Mouse (Mus musculus) monocyte, adult 5-6 weeks (primary cell): ENCODE measurements around the gene Depdc5. TPM values are rescaled to one million over a fixed set of nuclear protein-coding genes. Genes with fewer than 3 reads are reported as not detected.

Source experiments
- ATAC-seq: fragments of 153-309, 156-312 bp; replicated peaks from 2 replicates; pipeline ENCODE4 v1.8.0; 2017; ENCODE audit warnings: mild to moderate bottlenecking; ENCODE audit not compliant: low TSS enrichment, insufficient number of reproducible peaks, severe bottlenecking, poor library complexity, low FRiP score
- total RNA-seq: library from RNA; stranded (forward); fragments of 200-1000, 200-491, 200-594 nt; gene quantifications from 3 replicates; pipeline ENCODE4 v1.2.3, GENCODE M21; 2017

Depdc5 gene
- total RNA-seq, 1 experiment from 2014 or later: 49.2 TPM

DNA sequence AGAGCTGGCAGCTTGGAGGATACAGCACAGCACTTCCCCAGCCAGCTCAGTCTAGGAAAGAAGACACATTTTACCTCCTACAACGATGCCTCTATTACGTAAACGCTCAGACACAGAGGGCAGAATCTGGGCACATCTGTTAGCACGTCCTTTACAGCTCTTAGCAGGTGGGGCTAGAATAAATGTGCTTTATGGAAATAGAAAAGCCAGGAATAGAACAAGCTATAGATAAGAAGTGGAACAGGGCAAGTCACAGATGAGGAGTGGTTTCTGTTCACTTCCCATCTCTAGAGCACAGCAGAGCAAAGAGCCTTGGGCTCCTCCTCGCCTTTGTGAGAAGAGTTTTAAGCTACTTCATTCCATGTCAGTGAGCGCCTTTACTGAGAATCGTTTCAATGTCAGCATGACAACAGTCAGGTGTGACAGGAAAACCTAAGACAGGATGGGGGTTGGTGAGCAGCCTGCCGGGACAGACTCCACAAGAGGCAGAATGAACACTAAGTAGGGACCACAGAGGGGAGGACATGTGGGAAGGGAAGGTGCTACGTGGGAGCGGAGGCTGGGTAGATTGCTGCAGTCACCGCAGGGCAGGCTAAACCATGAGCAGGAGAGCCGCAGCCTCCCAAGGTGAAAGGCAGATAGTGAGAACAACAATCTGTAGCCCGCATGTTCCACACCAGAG, 126.6 kb downstream of the Depdc5 start:
- no peak for ATAC-seq

GRCm38 (mm10) chr5:32991152-32991551, 127.7 kb downstream of the Depdc5 start:
- ATAC-seq: no peak

- no peak for ATAC-seq
These were observed 131.0 kb downstream of the Depdc5 start for GRCm38 (mm10) chr5:32994471-32994870.

DNA sequence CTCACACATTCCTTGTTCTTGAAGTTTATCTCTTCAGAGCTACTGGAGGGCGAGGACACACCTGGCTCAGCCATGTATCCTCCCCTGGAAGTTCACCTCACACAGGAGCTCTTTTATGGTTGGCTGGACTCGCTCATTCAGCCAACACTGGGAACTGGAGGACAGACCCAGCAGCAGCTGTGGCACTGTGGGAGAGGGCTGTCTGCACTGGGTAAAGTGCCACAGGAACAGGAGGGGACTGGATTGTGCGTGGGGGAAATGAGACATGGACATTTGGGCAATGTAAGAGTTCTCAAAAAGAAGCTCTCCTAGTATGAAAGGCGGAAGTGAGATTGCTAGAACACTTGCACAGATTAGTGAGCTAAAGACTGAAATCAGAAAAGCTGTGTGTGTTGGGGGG, 132.3 kb downstream of the Depdc5 start:
- no peak for ATAC-seq

- ATAC-seq: no peak
These were observed 133.1 kb downstream of the Depdc5 start for GRCm38 (mm10) chr5:32996560-32996959.

GRCm38 (mm10) chr5:32997686-32998085, 134.2 kb downstream of the Depdc5 start:
- peak; percentile 98 for ATAC-seq

GRCm38 (mm10) chr5:32998783-32999182, 135.3 kb downstream of the Depdc5 start:
- no peak for ATAC-seq

DNA sequence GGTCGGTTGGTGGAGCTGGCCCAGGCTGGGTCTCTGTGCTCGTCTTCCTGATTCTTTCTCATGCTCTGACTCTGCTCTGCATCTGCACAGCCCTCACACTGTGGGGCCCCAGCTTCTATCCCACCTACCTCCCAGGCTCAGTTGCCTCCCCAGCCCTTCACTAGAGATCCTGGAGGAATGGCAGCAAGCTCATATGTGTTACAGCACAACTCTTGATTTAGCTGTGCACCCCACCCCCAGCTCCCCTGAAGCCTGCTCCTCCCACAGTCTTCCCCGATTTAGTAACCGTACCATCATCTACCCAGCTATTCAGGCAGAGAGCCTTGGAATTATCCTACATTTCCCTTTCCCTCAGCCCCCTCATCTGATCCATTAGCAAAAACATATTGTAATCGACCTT, 137.6 kb downstream of the Depdc5 start:
- ATAC-seq: no peak

- ATAC-seq: no peak
These were observed 139.3 kb downstream of the Depdc5 start for GRCm38 (mm10) chr5:33002781-33003180.

DNA sequence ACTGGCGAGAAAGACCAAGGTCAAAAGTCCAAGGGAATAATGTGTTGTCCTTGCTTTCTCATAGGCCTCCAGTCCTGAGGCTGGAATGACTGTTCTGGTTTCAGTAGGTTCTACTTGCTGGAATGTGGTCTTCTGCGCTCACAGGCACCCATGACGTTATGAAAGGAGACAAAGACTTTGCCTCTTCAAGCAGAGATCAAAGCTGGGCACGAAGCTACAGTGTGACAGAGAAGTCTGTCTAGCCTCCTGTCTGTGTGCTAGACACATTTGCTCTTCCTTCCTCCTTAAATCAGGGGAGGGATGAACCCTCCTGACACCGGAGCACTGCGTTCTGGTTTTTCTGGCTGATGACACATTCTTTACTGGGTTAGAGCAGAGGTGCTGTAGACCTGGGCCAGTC, 140.0 kb downstream of the Depdc5 start:
- no peak for ATAC-seq

DNA sequence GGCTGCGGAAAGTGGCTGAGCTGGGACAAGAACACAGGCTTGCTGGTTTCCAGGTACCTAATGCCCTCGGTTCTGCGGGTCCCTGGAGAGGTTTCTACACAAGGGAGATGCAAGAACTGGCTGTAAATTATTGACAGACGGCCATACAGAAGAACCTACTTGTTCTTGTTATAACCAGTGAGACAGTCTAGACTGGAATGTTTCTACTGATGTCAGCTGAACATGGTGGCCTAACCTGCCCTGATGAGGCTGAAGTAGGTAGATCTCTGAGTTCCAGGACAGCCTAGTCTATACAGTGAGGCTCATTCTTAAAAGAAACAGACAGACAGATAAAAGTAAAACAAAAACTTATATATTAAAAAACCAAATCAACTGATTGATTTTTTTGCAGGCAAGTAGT, 140.6 kb downstream of the Depdc5 start:
- no peak for ATAC-seq

DNA sequence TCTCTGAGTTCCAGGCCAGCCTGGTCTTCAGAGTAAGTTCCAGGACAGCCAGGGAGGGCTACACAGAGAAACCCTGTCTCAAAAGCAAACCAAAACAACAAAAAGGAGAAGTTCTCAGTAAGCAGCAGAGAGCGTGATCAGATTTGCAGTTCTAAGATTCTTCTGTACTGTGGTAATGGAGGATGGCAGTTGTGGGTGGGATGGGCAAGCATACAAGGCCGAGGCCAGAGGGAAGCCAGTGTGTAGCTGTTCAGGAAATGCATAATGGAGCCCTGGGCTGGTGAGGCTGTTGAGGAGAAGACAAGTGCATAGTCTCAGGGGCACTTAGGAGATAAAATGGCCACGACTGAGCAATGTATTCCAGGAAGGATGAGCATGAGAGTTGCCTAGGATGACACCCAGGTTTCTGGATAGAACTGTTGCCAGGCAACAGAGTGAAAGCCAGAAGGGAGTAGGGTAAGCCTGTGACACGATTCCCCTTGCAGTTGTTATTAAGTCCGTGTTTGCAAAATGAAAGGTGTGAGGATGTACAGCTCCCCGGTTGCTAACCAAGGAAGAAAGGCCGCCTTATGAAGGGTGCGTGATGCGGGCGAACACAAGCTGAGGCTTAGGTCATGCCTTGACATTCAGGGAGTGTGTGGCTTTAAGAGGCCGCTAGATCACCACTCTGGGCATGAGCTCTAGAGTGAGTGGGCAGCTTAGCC, 142.1 kb downstream of the Depdc5 start:
- ATAC-seq: no peak

DNA sequence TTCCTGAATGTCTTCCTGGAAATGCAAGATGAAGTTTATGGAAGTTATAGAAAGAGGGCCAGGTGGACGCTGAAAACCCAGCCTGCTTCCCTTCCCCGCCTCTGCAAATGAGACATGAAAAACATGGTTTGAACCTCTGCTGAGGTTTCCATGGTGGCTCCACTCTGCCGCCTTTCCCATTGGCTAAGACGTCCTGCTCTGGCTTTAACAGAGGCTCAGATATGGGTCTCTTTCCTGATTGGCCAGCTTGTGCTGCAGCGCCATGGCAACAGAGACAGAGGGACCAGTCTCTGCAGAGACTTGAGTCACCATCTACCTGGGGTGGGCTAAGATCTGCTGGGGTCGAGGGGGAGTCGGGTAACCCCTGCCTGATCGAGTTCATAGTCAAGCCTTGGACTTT, 143.2 kb downstream of the Depdc5 start:
- ATAC-seq: no peak

GRCm38 (mm10) chr5:33007371-33007770, 143.9 kb downstream of the Depdc5 start:
- no peak for ATAC-seq

- no peak for ATAC-seq
These were observed 145.8 kb downstream of the Depdc5 start for GRCm38 (mm10) chr5:33009301-33009700.

- peak; percentile 70 for ATAC-seq
These were observed 146.6 kb downstream of the Depdc5 start for GRCm38 (mm10) chr5:33009818-33010812.

DNA sequence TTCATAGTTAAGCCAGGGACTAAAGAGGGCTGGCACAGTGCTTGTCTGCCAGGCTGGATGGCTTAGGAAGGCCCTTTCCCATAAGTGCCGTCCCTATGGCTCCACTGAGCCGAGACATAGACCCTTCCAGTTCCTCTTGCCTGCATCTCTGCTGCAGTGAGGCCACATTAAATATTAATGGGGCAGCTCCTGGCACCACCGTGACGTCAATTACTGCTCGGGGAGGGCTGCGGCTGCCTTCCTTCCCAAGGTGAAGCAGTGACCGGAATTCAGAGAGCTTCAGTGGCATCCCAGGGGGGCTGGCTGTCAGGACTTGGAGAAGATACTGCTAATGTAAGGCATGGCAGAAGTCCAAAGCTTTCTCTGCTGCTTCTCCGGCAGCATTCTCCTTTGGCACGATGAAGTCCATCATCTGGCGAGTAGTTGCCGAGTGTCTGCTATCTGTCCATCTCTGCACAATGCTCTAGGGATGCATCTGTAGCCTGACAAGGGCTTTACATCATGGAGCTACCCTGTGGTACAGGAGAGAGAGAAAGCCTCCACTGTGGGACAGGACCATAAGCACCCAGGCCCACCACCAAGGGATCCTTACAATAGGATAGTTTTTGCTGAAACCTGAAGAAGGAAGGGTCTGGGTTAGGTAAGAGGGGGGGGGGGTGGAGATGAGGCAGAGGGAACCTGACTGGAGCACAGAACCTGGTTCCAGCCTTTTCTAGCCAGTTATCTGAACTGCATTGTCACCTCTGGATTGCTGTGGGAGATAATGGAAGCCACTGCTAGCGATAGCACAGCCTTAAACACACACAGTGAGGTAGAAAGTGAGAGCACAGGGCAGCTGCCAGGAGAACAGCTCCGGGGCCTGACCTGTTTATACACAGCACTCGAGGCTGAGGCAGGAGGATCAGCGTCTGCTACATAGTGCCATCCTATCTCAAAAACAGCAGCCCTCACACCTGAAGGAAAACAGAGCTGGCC, 147.9 kb downstream of the Depdc5 start:
- ATAC-seq: no peak

DNA sequence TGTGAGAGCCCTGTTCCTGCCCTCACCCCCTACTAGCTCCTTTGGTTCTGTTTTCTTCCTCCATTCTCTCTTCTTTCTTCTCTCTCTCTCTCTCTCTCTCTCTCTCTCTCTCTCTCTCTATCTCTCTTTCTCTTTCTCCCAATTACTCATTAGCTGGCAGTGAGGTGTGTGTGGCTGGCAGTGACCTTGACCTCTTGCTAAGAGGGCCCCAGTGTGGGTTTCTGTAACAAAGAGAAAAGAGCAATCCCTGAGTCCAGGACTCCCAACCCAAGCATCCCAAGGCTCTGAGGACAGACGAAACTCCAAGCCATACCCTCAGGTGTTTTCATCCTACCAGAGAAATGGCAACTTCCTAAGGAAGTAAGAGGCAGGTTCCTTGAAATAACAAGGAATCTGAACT, 150.6 kb downstream of the Depdc5 start:
- no peak for ATAC-seq
